Mouse (Mus musculus): ENCODE data around the gene Corin.

DNA sequence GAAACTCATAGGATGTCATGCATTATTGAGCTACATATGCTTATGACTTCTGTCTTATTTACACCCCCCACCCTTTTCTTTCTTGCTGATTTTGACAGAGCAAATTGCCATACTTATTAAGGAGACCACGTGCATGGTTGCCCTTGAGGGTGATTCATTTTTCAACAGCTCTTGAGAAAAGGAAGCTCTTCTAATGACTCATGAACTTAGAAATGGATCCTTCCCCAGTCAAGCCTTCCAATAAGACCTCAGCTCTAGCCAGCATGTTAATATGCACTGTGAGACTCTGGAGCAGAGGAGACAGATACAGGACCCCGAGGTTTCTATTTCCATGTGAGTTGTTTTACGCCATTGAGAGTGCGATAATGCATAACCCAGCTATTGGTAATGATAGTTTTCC lies 76.7 kb downstream of the Corin start:
- TF ChIP-seq POLR2A (IDR thresholded peaks at IDR 0.05; ENCODE audit: control insufficient read depth, extremely low read depth, insufficient read depth, low read length, poor library complexity) (no peak), CTCF (IDR thresholded peaks at IDR 0.05; ENCODE audit: borderline replicate concordance, control insufficient read depth, extremely low read depth, insufficient read depth, low read length, poor library complexity) (no peak)

Measured in thymus, adult 2 months (tissue).